Mouse (Mus musculus): ENCODE results near the gene Unc13c.

DNA sequence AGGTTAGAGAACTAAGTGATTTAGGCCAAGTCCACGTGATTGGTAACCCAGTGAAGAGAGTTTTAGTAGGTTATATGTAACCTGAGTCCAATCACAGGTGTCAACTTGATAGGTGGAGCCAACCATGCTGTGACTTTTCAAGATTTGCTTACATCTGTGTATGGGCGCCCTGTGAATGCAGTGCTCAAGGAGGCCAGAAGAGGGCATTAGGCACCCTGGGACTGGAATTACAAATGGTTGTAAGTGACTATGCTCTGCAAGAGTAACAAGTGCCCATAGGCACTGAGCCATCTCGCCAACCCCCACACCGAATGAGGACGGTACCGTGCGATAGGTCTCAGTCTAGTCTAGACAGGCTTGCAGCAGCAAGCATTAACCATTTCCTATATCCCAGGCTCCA, 305.9 kb downstream of the Unc13c start:
- no peak for TF ChIP-seq CTCF (IDR thresholded peaks at IDR 0.05)
- no peak for TF ChIP-seq EP300 (IDR thresholded peaks at IDR 0.05)

Measured in lung, postnatal 0 days (tissue).